Mouse (Mus musculus): ENCODE results near the gene Nos1ap.

DNA sequence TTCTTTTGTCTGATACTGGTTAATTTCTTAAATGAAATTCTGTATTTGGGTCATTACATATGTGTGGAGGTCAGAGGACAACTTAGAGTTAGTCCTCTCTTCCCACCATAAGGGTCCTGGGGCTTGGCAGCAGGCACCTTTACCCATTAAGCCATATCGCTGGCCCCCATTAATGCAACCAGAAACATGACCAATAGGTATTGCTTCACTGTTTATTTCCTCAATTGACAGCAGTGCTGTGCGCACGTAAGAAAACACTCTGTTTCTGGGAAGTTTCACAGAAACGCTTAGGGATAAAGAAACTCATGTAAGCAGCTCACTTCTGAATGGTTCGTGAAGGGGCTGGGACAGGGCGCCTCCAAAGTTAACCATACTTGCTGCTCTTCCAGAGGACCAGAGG, 44.4 kb downstream of the Nos1ap start:
- TF ChIP-seq CTCF (IDR thresholded peaks at IDR 0.05; ENCODE audit: low read depth), result no peak
- TF ChIP-seq EP300 (optimal IDR thresholded peaks at IDR 0.05), result no peak
